29 mouse cellular contexts compared by ENCODE assay signal in the genomic region with DNA sequence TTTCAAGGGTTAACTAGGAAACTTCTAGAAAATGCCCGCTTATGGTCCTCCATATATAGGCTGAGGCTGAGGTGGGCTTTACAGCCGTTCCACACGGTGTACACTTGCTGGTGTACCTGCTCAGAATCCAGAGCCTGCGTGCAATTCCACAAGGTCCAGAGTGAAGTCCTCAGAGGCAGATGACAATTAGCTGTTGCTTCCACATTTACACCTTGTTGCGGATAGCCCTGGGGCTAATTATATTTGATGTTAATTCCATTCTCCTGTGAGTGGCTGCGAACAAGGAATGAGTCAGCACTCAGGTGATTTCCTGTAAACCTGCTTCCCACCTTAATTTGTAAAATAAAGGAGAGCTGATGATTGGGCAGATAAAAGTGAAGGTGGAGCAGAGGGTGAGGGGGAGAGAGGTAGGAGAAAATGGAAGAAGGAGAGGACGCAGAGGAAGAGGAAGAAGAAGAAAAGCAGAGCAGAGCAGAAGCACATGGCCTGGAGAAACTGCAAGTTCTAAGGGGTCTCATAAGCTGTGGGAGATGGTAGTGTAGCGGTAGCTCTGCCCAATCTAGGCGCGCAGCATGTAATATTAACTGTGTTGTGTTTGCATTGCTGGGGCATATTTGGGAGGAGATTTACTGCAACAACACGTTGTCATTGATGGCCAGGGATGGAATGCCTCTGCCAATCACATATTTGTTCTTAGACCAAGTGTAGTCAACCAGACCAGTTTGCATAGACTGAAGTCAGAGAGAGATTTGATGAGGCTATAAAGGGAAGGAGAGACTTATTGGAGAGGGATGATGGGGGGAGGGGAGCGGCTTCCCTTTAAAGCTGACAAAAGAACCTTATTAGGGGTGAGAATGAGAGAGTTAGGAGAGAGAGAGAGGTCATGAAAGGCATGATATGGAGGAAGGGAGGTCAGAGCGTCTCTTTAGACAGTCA.
"Had no signal": no experiment of that assay in that cellular context is flagged by ENCODE, and none has a peak within 500 bp of the region (broad histone marks: within the 10 kb centered on the region; RNA-seq: fewer than 3 reads in every experiment).

No protein-coding gene starts in this region.

- H3K9me3 ChIP-seq: heart, embryonic 13.5 days; heart, embryonic 15.5 days; hindbrain, embryonic 10.5 days; hindbrain, embryonic 12.5 days; intestine, embryonic 15.5 days; limb, embryonic 10.5 days; limb, embryonic 12.5 days; liver, embryonic 15.5 days had no signal

- H3K36me3 ChIP-seq: heart, embryonic 13.5 days; heart, embryonic 15.5 days; hindbrain, embryonic 10.5 days; hindbrain, embryonic 12.5 days; intestine, embryonic 15.5 days; limb, embryonic 10.5 days; limb, embryonic 12.5 days; liver, embryonic 13.5 days; liver, embryonic 15.5 days had no signal

- ATAC-seq: hindbrain, embryonic 16.5 days; inflammation-experienced regulatory T-cells, adult 6 months; intestine, embryonic 15.5 days; intestine, postnatal 0 days; liver, postnatal 0 days had no signal

- H3K27ac ChIP-seq: gastrocnemius, adult 2 months; heart, adult 2 months; heart, embryonic 13.5 days; heart, embryonic 15.5 days; hindbrain, embryonic 10.5 days; hindbrain, embryonic 12.5 days; hindbrain, embryonic 14.5 days; intestine, embryonic 15.5 days; layer of hippocampus, adult 2 months; left cerebral cortex, adult 2 months; limb, embryonic 10.5 days; limb, embryonic 12.5 days; liver, embryonic 13.5 days; liver, embryonic 15.5 days had no signal

- H3K9ac ChIP-seq: heart, embryonic 13.5 days; heart, embryonic 15.5 days; hindbrain, embryonic 12.5 days; hindbrain, embryonic 14.5 days; intestine, embryonic 15.5 days; limb, embryonic 12.5 days; liver, embryonic 13.5 days; liver, embryonic 15.5 days; liver, postnatal 0 days had no signal

- H3K4me3 ChIP-seq: gastrocnemius, adult 2 months; heart, adult 2 months; heart, embryonic 13.5 days; heart, embryonic 15.5 days; hindbrain, embryonic 10.5 days; hindbrain, embryonic 12.5 days; intestine, embryonic 15.5 days; layer of hippocampus, adult 2 months; left cerebral cortex, adult 2 months; limb, embryonic 10.5 days; limb, embryonic 12.5 days; liver, embryonic 13.5 days; liver, embryonic 15.5 days had no signal

- H3K4me1 ChIP-seq: heart, embryonic 13.5 days; heart, embryonic 15.5 days; hindbrain, embryonic 10.5 days; hindbrain, embryonic 12.5 days; intestine, embryonic 15.5 days; limb, embryonic 10.5 days; limb, embryonic 12.5 days; liver, embryonic 13.5 days; liver, embryonic 15.5 days had no signal

- H3K27me3 ChIP-seq: heart, embryonic 13.5 days; heart, embryonic 15.5 days; hindbrain, embryonic 12.5 days; intestine, embryonic 15.5 days; limb, embryonic 12.5 days; liver, embryonic 13.5 days; liver, embryonic 15.5 days had no signal

- DNase-seq: gastrocnemius, adult 2 months; gastrocnemius, postnatal 10 days; gastrocnemius, postnatal 25 days; heart, adult 2 months; heart, postnatal 4 days; kidney, adult 18-20 months; kidney, adult 9 months; kidney, postnatal 10 days; kidney, postnatal 25 days; kidney, postnatal 4 days; liver; liver, embryonic 13.5 days; liver, postnatal 0 days had no signal

- H3K4me2 ChIP-seq: heart, embryonic 11.5 days; heart, embryonic 13.5 days; heart, embryonic 15.5 days; hindbrain, embryonic 12.5 days; hindbrain, embryonic 14.5 days; intestine, embryonic 15.5 days; limb, embryonic 12.5 days; liver, embryonic 11.5 days; liver, embryonic 13.5 days; liver, embryonic 15.5 days had no signal
